Mouse (Mus musculus): ENCODE results near the gene Tmem106c.

GRCm38 (mm10) chr15:97963329-97963988 lies 541 bp upstream of the Tmem106c start:
- TF ChIP-seq CTCF (IDR thresholded peaks at IDR 0.05; ENCODE audit: borderline replicate concordance, insufficient read depth, low read length) (no peak), POLR2A (IDR thresholded peaks at IDR 0.05; ENCODE audit: low read depth, low read length) (no peak)

All from embryonic fibroblast, embryonic 13.5 days (primary cell).